Mouse (Mus musculus): Measurements from ENCODE around the gene Enox1.

The Enox1 gene

GRCm38 (mm10) chr14:77626557-77627507 is 470.3 kb downstream of the Enox1 start:
- DNase-seq (ENCODE audit: low spot score), result no peak

- DNase-seq (ENCODE audit: low spot score), result no peak
Observed at GRCm38 (mm10) chr14:77632466-77633171, 476.1 kb downstream of the Enox1 start.

DNA sequence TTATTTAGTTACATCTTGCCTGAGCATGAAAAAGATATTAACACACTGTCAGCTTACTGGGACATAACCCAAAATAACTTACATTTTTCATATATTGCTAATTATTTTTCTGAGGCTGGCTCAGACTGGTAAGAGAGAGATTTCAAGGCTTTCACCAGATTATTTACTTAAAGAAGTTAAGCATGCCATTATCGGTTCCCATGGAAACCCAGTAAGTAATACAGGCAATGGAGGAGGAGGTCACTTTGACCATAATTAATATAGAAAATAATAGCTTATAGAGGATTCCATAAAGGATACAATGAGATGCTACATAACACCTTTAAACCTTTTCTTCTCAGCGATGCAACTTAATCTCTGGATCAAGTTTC is 476.6 kb downstream of the Enox1 start:
- DNase-seq (ENCODE audit: low spot score), result no peak

- no peak for DNase-seq (ENCODE audit: low spot score)
Observed at GRCm38 (mm10) chr14:77636931-77637330, 480.4 kb downstream of the Enox1 start.

- DNase-seq (ENCODE audit: low spot score), result no peak
Observed at GRCm38 (mm10) chr14:77638148-77638547, 481.6 kb downstream of the Enox1 start.

GRCm38 (mm10) chr14:77638616-77639015 is 482.1 kb downstream of the Enox1 start:
- DNase-seq (ENCODE audit: low spot score), result no peak

DNA sequence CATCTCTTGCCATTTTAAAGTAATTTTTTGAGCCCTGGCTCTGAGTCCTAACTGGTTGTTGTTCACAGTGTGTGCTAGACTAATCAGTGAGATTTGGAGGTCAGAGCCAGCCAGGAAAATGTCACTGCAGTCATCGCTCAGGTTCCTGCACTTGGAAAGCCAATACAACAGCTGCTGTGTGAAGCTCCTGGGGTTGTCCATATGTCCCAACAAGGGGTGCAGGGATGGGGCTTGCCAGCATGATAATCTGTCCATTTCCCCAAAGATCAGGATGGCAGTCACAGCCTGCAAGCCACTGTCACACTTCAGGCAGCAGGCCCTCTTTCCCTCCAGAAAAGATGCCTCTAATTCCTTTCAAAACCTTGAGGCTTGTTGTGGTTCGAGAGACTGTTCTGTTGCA is 483.0 kb downstream of the Enox1 start:
- DNase-seq (ENCODE audit: low spot score), result no peak

GRCm38 (mm10) chr14:77642314-77642713 is 485.8 kb downstream of the Enox1 start:
- DNase-seq (ENCODE audit: low spot score), result no peak

DNA sequence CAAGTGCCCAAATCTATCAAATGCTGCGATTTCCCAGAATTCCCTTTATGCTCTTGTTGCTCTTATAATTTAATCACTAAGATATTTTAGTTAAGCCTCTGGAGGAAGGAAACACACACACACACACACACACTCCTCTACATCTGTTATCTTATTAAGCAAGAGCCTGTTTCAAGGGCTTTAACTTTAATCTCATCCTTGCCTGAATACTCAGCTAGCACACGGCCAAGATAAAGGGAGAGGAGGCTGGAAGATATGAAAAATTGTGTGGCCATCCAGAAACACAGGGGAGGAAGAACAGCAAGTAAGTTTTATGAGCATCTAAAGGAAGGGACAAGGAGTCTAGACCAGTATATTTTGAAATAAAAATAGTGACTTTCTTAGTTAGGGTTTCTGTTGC is 489.6 kb downstream of the Enox1 start:
- no peak for DNase-seq (ENCODE audit: low spot score)

DNA sequence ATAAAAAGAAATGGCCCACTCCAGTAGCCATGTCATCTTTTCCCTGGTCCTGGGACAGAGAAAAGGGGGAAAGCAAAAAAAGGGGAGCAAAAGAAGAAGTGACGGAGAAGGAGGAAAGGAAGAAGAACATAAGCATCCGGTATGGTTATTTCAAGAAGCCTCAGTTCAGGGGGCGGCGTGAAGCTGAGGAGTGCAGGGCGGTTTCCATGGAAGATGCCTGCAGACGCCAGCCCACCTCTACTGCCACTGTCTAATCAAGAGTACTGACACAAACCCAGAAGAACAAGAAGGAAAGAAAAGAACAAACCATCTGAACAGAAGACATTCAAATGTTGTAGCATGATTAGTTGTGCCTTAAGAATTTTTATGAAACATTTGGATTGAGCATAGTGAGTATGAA is 490.5 kb downstream of the Enox1 start:
- DNase-seq (ENCODE audit: low spot score), result no peak

GRCm38 (mm10) chr14:77648305-77648704 is 491.7 kb downstream of the Enox1 start:
- no peak for DNase-seq (ENCODE audit: low spot score)

GRCm38 (mm10) chr14:77658739-77659138 is 502.2 kb downstream of the Enox1 start:
- DNase-seq (ENCODE audit: low spot score), result no peak

DNA sequence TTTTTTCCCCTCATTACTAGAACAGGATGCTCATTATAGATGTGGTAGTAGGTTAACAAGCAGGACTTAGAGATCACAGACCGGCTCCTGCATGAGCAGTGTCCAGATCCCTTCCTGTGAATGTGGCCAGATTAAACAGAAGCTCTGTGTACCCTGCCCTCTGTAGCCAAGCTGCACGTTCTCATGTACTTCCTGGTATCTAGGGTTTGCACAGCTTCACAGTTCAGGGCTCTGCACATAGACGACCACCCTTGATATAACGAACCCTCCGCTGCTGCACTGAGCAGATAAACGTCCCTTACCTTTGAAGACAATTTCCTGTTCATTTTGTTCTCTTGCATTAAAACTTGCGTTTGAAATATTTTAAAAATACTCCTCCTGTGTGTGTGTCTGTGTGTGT is 505.7 kb downstream of the Enox1 start:
- DNase-seq (ENCODE audit: low spot score), result no peak

DNA sequence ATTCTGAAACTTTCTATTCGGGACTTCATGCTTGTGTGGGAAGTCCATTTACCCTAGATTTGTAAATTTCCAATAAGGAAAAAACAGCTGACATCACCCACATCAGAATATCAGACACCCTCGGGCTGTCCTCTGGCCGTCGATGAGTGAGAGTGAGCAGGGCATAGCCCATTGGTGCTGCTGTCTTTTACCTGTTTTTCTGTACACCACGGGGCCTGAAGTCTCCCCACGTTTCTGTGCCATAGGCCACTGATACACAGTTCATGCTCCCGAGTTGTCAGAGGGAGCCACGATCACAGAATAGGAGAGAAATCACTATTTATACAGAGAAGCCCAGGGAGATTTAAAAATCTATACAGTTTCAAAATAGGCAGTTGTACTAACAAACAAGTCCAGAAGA is 506.4 kb downstream of the Enox1 start:
- no peak for DNase-seq (ENCODE audit: low spot score)

- DNase-seq (ENCODE audit: low spot score), result no peak
Observed at GRCm38 (mm10) chr14:77668096-77668495, 511.5 kb downstream of the Enox1 start.

DNA sequence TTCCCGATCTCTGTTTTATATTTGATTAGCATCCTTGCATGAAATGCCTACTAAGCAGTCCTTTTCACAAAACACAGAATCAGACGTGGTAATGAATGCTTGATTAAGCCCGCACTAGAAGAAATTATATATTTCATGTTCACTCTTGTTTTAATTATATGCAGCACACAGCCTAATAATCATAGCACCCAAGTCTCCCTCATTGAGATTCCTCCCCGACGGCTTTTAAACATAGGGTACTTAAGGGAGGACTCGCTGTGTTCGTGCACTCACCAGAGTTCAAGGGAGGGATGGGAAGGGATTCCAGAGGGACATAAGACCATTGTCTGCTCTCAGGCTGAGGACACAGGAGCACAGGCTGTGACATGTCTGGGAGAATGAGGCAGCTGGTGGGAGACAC is 512.9 kb downstream of the Enox1 start:
- DNase-seq (ENCODE audit: low spot score), result no peak

DNA sequence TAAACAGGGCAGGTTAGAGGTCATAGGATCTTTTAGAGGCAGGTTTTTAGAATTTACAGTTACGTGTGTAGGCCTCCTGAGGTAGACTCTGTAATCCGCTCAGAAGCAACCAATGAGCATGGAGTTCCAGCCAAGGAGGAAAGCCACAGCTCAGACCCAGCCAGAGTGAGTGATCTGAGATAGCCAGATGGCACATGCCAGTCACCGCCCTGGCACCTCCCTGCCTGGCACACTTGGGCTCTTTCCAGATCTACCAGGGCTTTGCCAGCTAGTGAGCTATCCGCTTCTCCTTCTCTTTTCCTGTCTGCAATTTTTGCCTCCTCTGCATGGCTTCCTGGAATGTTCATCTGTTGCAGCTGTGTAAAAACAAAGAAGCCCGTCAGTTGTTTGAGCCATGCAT is 514.4 kb downstream of the Enox1 start:
- DNase-seq (ENCODE audit: low spot score), result no peak

GRCm38 (mm10) chr14:77671961-77672360 is 515.4 kb downstream of the Enox1 start:
- no peak for DNase-seq (ENCODE audit: low spot score)

DNA sequence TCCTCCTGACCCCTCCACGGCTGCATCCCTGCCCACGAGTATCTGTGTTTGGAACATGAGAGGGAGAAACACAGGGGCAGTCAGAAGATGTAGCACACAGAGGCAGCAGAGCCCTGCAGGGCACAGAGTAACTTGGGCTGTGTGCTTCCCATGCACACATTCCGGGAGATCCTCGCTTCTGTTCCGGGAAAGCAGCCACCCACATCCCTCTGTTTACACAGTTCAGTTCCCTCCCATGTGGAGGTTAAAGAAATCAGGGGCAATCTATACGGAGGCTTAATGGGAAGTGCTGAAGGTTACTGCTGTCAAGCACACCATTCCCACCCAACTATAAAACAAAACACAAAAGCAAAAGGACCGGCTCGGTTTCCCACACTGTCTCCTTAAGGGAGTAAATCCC is 516.6 kb downstream of the Enox1 start:
- no peak for DNase-seq (ENCODE audit: low spot score)

GRCm38 (mm10) chr14:77677951-77678350 is 521.4 kb downstream of the Enox1 start:
- no peak for DNase-seq (ENCODE audit: low spot score)

- no peak for DNase-seq (ENCODE audit: low spot score)
Observed at GRCm38 (mm10) chr14:77679877-77680276, 523.3 kb downstream of the Enox1 start.

- DNase-seq (ENCODE audit: low spot score), result no peak
Observed at GRCm38 (mm10) chr14:77682888-77683555, 526.5 kb downstream of the Enox1 start.

GRCm38 (mm10) chr14:77689816-77690215 is 533.3 kb downstream of the Enox1 start:
- DNase-seq (ENCODE audit: low spot score), result no peak
